Mouse (Mus musculus): Measurements from ENCODE around the gene Nrbp1. TPM values are rescaled to one million over a fixed set of nuclear protein-coding genes. Genes with fewer than 3 reads are reported as not detected.

The Nrbp1 gene
- total and polyA plus RNA-seq, 3 experiments = 34.5 to 41.5 (median 36.6) TPM

DNA sequence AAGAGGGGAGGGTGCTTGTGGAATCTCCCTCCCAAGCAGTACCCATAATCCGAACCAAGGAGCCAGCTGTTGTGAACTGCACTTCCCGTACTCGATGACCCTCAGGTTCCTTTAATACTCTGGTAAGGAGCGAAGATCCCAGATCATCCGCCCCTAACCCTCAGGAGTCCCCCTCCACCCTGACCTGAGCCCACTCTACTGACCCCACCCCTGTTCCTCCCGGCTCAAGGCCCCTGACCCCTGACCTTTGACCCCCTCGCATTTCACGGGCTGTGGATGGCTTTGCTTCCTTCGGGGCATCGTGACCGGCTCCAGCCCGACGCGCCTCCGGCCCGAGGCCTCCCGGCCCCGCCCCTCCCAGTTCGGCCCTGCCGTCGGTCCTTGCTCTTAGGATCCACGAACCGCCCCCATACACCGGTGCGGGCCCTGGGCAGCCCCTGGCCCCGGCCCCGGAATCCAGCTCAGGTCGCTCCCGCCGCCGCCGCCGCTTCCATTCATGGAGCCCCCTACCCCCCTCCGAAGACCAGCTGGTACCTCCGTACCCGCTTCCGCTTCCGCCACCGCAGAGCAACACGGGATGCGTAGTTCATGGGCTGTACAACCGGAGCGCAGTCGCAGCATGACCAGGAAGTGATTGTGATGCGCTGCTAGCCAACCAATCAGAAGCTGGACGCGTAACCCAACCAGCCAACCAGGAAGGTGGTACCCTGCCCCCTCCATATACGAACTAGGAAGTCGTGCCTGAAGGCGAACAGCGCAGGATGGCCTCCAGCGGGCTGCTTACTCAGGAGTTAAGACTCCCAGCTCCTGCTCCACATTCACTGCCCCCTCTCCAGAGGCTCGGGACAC, 38.7 kb upstream of the Nrbp1 start, which contains the start of gene Zfp513 (continued):
- TF ChIP-seq RAD21 (IDR thresholded peaks at IDR 0.05; ENCODE audit: low read depth, low read length) (no peak), SMC3 (IDR thresholded peaks at IDR 0.05; ENCODE audit: low read depth, low read length) (no peak), ZNF384 (IDR thresholded peaks at IDR 0.05; ENCODE audit: low read depth, low read length) (no peak), MXI1 (IDR thresholded peaks at IDR 0.05; ENCODE audit: low read depth, low read length) (peak; percentile 44), JUN (IDR thresholded peaks at IDR 0.05; ENCODE audit: insufficient read depth, low read depth, low read length) (no peak), JUND (conservative IDR thresholded peaks at IDR 0.05; ENCODE audit: low read depth, low read length) (no peak), ZKSCAN1 (IDR thresholded peaks at IDR 0.05; ENCODE audit: borderline replicate concordance, low read depth, low read length) (no peak), PAX5 (IDR thresholded peaks at IDR 0.05; ENCODE audit: low read length) (no peak), E2F4 (IDR thresholded peaks at IDR 0.05; ENCODE audit: insufficient replicate concordance, low read depth, low read length) (no peak), IRF4 (IDR thresholded peaks at IDR 0.05; ENCODE audit: low read depth, low read length) (peak; percentile 52; the same call in 1 of the 2 replicates), NRF1 (IDR thresholded peaks at IDR 0.05; ENCODE audit: low read depth, low read length) (peak; percentile 93), ELF1 (IDR thresholded peaks at IDR 0.05; ENCODE audit: low read depth, low read length) (peak; percentile 99)

DNA sequence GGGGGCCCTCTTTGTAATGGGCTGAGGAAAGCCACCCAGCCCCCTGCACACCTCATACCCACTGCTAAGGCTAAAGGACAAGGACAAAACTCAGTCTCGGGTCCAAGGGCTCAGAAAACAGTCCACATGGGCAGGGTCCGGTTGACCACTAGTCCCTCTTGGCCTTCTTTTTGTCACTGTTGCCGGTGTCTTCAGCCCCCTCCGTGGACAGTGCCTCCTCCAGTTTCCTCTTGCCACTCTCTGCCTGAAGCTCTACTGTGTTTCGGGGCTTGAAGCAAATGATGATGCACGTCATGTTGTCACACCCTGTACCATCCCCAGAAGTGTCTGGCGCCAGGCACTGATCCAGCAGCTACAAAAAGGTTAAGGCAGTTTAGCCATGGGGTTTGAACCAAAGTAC, 37.7 kb upstream of the Nrbp1 start:
- peaks cover 71 to 84% of the 10 kb centered on the region in 2 experiments for H3K36me3 ChIP-seq (replicated peaks in 1 of 2; ENCODE audit: control insufficient read depth in 1 of 2, insufficient read depth in 1 of 2, low read length in 1 of 2)
- H3K27me3 ChIP-seq (replicated peaks) = no peaks in the 10 kb centered on the region
- TF ChIP-seq ZMIZ1 (IDR thresholded peaks at IDR 0.05; ENCODE audit: low read depth, low read length) = no peak
- no peak for TF ChIP-seq RCOR1 (conservative IDR thresholded peaks at IDR 0.05; ENCODE audit: low read depth, low read length)
- TF ChIP-seq KAT2A (IDR thresholded peaks at IDR 0.05; ENCODE audit: insufficient replicate concordance, low read length) = no peak
- TF ChIP-seq MYC (IDR thresholded peaks at IDR 0.05; ENCODE audit: low read depth, low read length) = no peak
- TF ChIP-seq CHD1 (IDR thresholded peaks at IDR 0.05; ENCODE audit: low read depth, low read length) = no peak
- no peak for TF ChIP-seq JUN (IDR thresholded peaks at IDR 0.05; ENCODE audit: insufficient read depth, low read depth, low read length)
- TF ChIP-seq MAZ (IDR thresholded peaks at IDR 0.05; ENCODE audit: low read depth, low read length) = no peak
- peak overlapping the region; percentile 67; the same call in 1 of the 2 replicates for H3K4me2 ChIP-seq (ENCODE audit: insufficient read depth, low read depth, poor library complexity, severe bottlenecking)
- H3K79me2 ChIP-seq (replicated peaks; ENCODE audit: control insufficient read depth, extremely low read depth, insufficient read depth, poor library complexity, severe bottlenecking) = peaks cover 18% of the 10 kb centered on the region
- dilution Hi-C loops (cut with MboI; ENCODE audit: extremely low pct_ligation_motif_present, extremely low pct_unique_long_range_greater_than_20kb, low sequenced_read_pairs) = no loop called here
- in situ Hi-C loops (cut with MboI; ENCODE audit: low pct_ligation_motif_present, low pct_unique_long_range_greater_than_20kb, low sequenced_read_pairs) = no loop called here
- DNase-seq (ENCODE audit: extremely low read depth) = no peak
- H3K4me3 ChIP-seq (replicated peaks in 1 of 3; ENCODE audit: low read depth in 2 of 3, low read length in 2 of 3, poor library complexity in 1 of 3) = peak overlapping the region in 2 of 3 experiments; percentile 68 to 81
- peak overlapping the region; percentile 60 for H3K9ac ChIP-seq (ENCODE audit: insufficient read depth, low read depth)
- H3K4me1 ChIP-seq (ENCODE audit: control insufficient read depth in 1 of 2, insufficient read depth in 2 of 2) = peaks cover 6 to 23% of the 10 kb centered on the region in 2 experiments
- H3K27ac ChIP-seq (ENCODE audit: insufficient read depth, low read depth) = peak overlapping the region; percentile 64
- H3K9me3 ChIP-seq (replicated peaks; ENCODE audit: low read length) = no peaks in the 10 kb centered on the region
